8 mouse cellular contexts compared by ENCODE assay signal in genomic region chr2:35558826-35559550, GRCm38 (mm10). TPM values are rescaled to one million over a fixed set of nuclear protein-coding genes. Genes with fewer than 3 reads are reported as not detected.
A peak's percentile ranks its signal among the peaks of the same experiment; 100 is the strongest.
DNase-seq lines count a peak whose midpoint lies in the region; ATAC-seq lines count a peak whose summit lies in the region.

No protein-coding gene starts in this region.

- H3K36me3 ChIP-seq in forebrain, embryonic 10.5 days (replicated peaks), result no peaks in the 10 kb centered on the region
- H3K36me3 ChIP-seq in forebrain, embryonic 12.5 days (replicated peaks), result no peaks in the 10 kb centered on the region
- no peaks in the 10 kb centered on the region for H3K36me3 ChIP-seq in lung, embryonic 15.5 days
- no peaks in the 10 kb centered on the region for H3K36me3 ChIP-seq in hindbrain, embryonic 15.5 days
- no peaks in the 10 kb centered on the region for H3K36me3 ChIP-seq in stomach, embryonic 15.5 days

- H3K4me3 ChIP-seq in forebrain, embryonic 10.5 days, result no peak overlapping the region
- H3K4me3 ChIP-seq in forebrain, embryonic 12.5 days (replicated peaks), result no peak overlapping the region
- no peak overlapping the region for H3K4me3 ChIP-seq in lung, embryonic 15.5 days
- H3K4me3 ChIP-seq in hindbrain, embryonic 15.5 days, result no peak overlapping the region
- peak overlapping the region; percentile 29 for H3K4me3 ChIP-seq in stomach, embryonic 15.5 days (replicated peaks)

- ATAC-seq in forebrain, embryonic 12.5 days (ENCODE audit: low FRiP score), result no peak
- ATAC-seq in lung, embryonic 15.5 days (ENCODE audit: borderline replicate concordance, extremely low read depth, low FRiP score, low TSS enrichment), result no peak
- peak; percentile 17; the same call in 1 of the 2 replicates for ATAC-seq in hindbrain, embryonic 15.5 days (ENCODE audit: low FRiP score, low read depth)
- no peak for ATAC-seq in stomach, embryonic 15.5 days (ENCODE audit: insufficient read depth, low FRiP score, low read depth)

- peaks cover 13% of the 10 kb centered on the region; the same call in 1 of the 2 replicates for H3K27me3 ChIP-seq in forebrain, embryonic 10.5 days (ENCODE audit: poor library complexity, severe bottlenecking)
- no peaks in the 10 kb centered on the region; the same call in 1 of the 2 replicates for H3K27me3 ChIP-seq in forebrain, embryonic 12.5 days
- no peaks in the 10 kb centered on the region for H3K27me3 ChIP-seq in lung, embryonic 15.5 days
- H3K27me3 ChIP-seq in hindbrain, embryonic 15.5 days, result no peaks in the 10 kb centered on the region
- H3K27me3 ChIP-seq in stomach, embryonic 15.5 days (replicated peaks), result no peaks in the 10 kb centered on the region

- H3K4me2 ChIP-seq in forebrain, embryonic 12.5 days, result no peak overlapping the region
- no peak overlapping the region for H3K4me2 ChIP-seq in lung, embryonic 15.5 days
- 0 out of 2 replicates have a peak overlapping the region, but pooled peaks have one; percentile 23 for H3K4me2 ChIP-seq in hindbrain, embryonic 15.5 days
- H3K4me2 ChIP-seq in stomach, embryonic 15.5 days, result peak overlapping the region; percentile 44

- peaks cover 27% of the 10 kb centered on the region for H3K4me1 ChIP-seq in forebrain, embryonic 10.5 days
- peaks cover 15% of the 10 kb centered on the region for H3K4me1 ChIP-seq in forebrain, embryonic 12.5 days
- H3K4me1 ChIP-seq in lung, embryonic 15.5 days, result peaks cover 12% of the 10 kb centered on the region
- H3K4me1 ChIP-seq in hindbrain, embryonic 15.5 days (replicated peaks), result peaks cover 29% of the 10 kb centered on the region
- H3K4me1 ChIP-seq in stomach, embryonic 15.5 days, result peaks cover 22% of the 10 kb centered on the region

- H3K27ac ChIP-seq in forebrain, embryonic 10.5 days, result peak overlapping the region; percentile 48
- no peak overlapping the region for H3K27ac ChIP-seq in forebrain, embryonic 12.5 days
- H3K27ac ChIP-seq in lung, embryonic 15.5 days, result 0 out of 2 replicates have a peak overlapping the region, but pooled peaks have one; percentile 9
- H3K27ac ChIP-seq in hindbrain, embryonic 15.5 days (replicated peaks), result peak overlapping the region; percentile 40; the same call in 1 of the 2 replicates
- H3K27ac ChIP-seq in stomach, embryonic 15.5 days, result peak overlapping the region; percentile 69

- no peaks in the 10 kb centered on the region for H3K9me3 ChIP-seq in forebrain, embryonic 10.5 days
- H3K9me3 ChIP-seq in forebrain, embryonic 12.5 days, result no peaks in the 10 kb centered on the region
- H3K9me3 ChIP-seq in lung, embryonic 15.5 days, result no peaks in the 10 kb centered on the region
- H3K9me3 ChIP-seq in hindbrain, embryonic 15.5 days, result no peaks in the 10 kb centered on the region
- H3K9me3 ChIP-seq in stomach, embryonic 15.5 days, result no peaks in the 10 kb centered on the region

- 68% methylated on average over 4 of the region's 4 CpGs for WGBS in forebrain, embryonic 10.5 days
- WGBS in forebrain, embryonic 12.5 days, result 68% methylated on average over 4 of the region's 4 CpGs
- WGBS in lung, embryonic 15.5 days, result 71% methylated on average over 4 of the region's 4 CpGs
- WGBS in hindbrain, embryonic 15.5 days, result 70% methylated on average over 4 of the region's 4 CpGs
- WGBS in stomach, embryonic 15.5 days, result 65% methylated on average over 4 of the region's 4 CpGs

- no peak overlapping the region for H3K9ac ChIP-seq in forebrain, embryonic 12.5 days
- no peak overlapping the region for H3K9ac ChIP-seq in lung, embryonic 15.5 days
- no peak overlapping the region for H3K9ac ChIP-seq in hindbrain, embryonic 15.5 days
- 0 out of 2 replicates have a peak overlapping the region, but pooled peaks have one; percentile 19 for H3K9ac ChIP-seq in stomach, embryonic 15.5 days

- DNase-seq in forebrain, embryonic 10.5 days (ENCODE audit: extremely low spot score, low spot score), result no peak
- DNase-seq in lung, postnatal 14 days, result no peak
- no peak for DNase-seq in thymus, postnatal 36 days
- DNase-seq in spleen, postnatal 36 days (ENCODE audit: low spot score in 2 of 2), result no peak

RNA-seq across cellular contexts. Expression of gene Dab2ip, which starts 0.9 kb away (rescaled TPM):
- polyA plus RNA-seq in forebrain, embryonic 10.5 days (2016; fragmentation: Nextera tagmentation; extraction: Ambion mirVana), result 22.0 and 23.3 TPM in 2 replicates
- polyA plus RNA-seq in forebrain, embryonic 12.5 days (2016; fragmentation: Nextera tagmentation; extraction: Ambion mirVana), result 36.8 and 56.9 TPM in 2 replicates
- 54.2 and 60.2 TPM in 2 replicates for polyA plus RNA-seq in lung, embryonic 15.5 days (2015; fragmentation: Nextera tagmentation; extraction: Ambion mirVana)
- 70.7 and 79.3 TPM in 2 replicates for polyA plus RNA-seq in hindbrain, embryonic 15.5 days (2015; fragmentation: Nextera tagmentation; extraction: Ambion mirVana)
- 60.0 and 62.5 TPM in 2 replicates for polyA plus RNA-seq in stomach, embryonic 15.5 days (2015; fragmentation: Nextera tagmentation; extraction: Ambion mirVana)

Comparison
In these comparisons a context has a peak if more than half of its experiments do, and no peak if none do; other contexts are left out.
1. H3K4me2 ChIP-seq: peak in hindbrain, embryonic 15.5 days (single experiment) and stomach, embryonic 15.5 days (single experiment); none in forebrain, embryonic 12.5 days (single experiment) and lung, embryonic 15.5 days (single experiment).